Mouse (Mus musculus): ENCODE measurements at regions not wholly inside any gene's neighbourhood (a gene's known extent, or its start where the extent isn't known, plus 50 kb on each side); places are given as distances from the start of the nearest gene placed in this dataset.

GRCm38 (mm10) chr8:109415315-109415714 is 78.5 kb upstream of the Pmfbp1 start:
- TF ChIP-seq ZNF384 (IDR thresholded peaks at IDR 0.05; ENCODE audit: low read depth, low read length) (no peak), MAFK (IDR thresholded peaks at IDR 0.05; ENCODE audit: insufficient read depth, low read depth, low read length) (no peak), ZC3H11A (IDR thresholded peaks at IDR 0.05; ENCODE audit: borderline replicate concordance, low read depth, low read length) (no peak)
